Mouse (Mus musculus): ENCODE data around the gene Susd5. TPM values are rescaled to one million over a fixed set of nuclear protein-coding genes. Genes with fewer than 3 reads are reported as not detected.

Gene Susd5
- polyA plus RNA-seq (2014; fragmentation: Illumina TruSeq; extraction: RNeasy Lipid Tissue Mini Kit (QIAGEN cat#74804); ENCODE audit: insufficient read depth, low read depth, low replicate concordance), result 0.55 TPM

DNA sequence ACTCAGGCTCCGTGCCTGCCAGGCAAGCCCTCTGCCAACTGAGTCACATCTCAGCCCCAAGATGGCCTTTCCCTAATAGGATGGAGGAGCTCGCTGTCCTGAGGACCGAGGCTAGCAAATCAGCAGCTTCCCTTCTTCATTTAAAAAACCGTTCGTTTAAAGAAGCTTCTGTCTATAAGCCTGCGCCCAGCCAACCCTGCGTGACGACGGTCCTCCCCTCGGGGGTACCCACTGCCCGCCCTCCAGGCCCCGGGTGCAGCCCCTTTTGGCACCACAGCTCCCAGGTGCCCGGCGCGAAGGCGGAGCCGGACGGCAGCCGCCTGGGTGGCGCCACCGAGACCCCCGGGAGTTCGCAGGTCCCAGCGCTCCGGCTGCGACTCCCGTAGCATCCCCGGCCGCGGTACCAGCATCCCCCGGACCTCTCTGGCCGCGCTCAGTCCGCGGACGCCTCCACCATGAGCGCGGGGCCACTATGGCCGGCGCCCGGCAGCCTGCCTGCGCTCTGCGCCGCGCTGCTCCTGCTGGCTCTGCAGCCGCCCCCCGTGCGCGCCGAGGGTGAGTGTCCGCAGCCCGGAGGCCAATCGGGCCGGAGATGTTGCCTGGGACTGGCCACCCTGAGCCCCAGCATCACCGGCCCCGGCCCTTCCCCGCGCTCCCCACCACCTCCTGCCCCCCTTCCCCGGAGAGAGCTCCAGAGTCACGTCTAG is at the start of gene Susd5:
Gene Susd5 (plus strand): TSS at position 51 of the 707 bp plus-strand sequence.

GRCm38 (mm10) chr9:114046028-114046427 is 10.9 kb upstream of the Susd5 start, which contains the start of gene Fbxl2:
Gene Fbxl2 (minus strand): TSS chr9:114046191.

Other genes starting within 250 kb of the Susd5 start
- gene Ubp1, start 126.2 kb upstream of the Susd5 start, polyA plus RNA-seq (2014; fragmentation: Illumina TruSeq; extraction: RNeasy Lipid Tissue Mini Kit (QIAGEN cat#74804); ENCODE audit: insufficient read depth, low read depth, low replicate concordance), result 18.4 TPM
- 2.1 TPM for gene Fbxl2, start 10.9 kb upstream of the Susd5 start, polyA plus RNA-seq (2014; fragmentation: Illumina TruSeq; extraction: RNeasy Lipid Tissue Mini Kit (QIAGEN cat#74804); ENCODE audit: insufficient read depth, low read depth, low replicate concordance)

Data from lung, adult 10 weeks (tissue).